Mouse (Mus musculus) regulatory T cell (primary cell): ENCODE measurements around the gene Acp5.

Experiments
- in situ Hi-C: fragments of 300-600 bp; cut with MboI, MseI; formaldehyde crosslinking; loops from one replicate; pipeline ENCODE4 v1.15.1; 2025; ENCODE audit warnings: high pct_unique_total_duplicates

The Acp5 gene

GRCm38 (mm10) chr9:22108194-22108593, 27.3 kb downstream of the Acp5 start:
- in situ Hi-C loops: no loop called here

DNA sequence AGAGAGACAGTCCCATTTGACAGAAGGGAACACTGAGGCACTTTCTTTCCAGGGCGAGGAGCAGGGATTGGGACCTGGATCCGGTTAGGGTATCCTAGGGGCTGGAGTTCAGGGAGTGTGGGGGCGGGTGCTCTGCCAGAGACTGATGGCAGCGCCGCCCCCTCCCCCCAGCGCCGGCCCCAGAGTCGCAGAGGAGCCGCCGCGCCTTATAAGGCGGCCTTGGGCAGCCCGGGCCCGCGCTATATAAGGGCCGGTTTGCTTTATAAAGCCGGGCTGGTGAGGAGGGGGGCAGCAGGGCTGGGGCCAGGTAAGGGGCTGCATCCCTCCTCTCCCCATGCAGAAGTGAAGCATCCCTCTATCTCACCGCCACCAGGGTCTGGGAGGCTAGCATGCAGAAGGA, 35.6 kb downstream of the Acp5 start:
- in situ Hi-C loops: no loop called here

GRCm38 (mm10) chr9:22098993-22099696, 36.4 kb downstream of the Acp5 start, which contains the start of gene Cnn1:
TSS of gene Cnn1 (plus strand) at chr9:22099216.
- in situ Hi-C loops: no loop called here

- in situ Hi-C loops: no loop called here
Measured at GRCm38 (mm10) chr9:22095854-22096307, 39.6 kb downstream of the Acp5 start.

GRCm38 (mm10) chr9:22092746-22093145, 42.8 kb downstream of the Acp5 start:
- in situ Hi-C loops: no loop called here

- in situ Hi-C loops: no loop called here
Measured at GRCm38 (mm10) chr9:22089986-22090385, 45.5 kb downstream of the Acp5 start.

- in situ Hi-C loops: no loop called here
Measured at GRCm38 (mm10) chr9:22089281-22089680, 46.2 kb downstream of the Acp5 start.

DNA sequence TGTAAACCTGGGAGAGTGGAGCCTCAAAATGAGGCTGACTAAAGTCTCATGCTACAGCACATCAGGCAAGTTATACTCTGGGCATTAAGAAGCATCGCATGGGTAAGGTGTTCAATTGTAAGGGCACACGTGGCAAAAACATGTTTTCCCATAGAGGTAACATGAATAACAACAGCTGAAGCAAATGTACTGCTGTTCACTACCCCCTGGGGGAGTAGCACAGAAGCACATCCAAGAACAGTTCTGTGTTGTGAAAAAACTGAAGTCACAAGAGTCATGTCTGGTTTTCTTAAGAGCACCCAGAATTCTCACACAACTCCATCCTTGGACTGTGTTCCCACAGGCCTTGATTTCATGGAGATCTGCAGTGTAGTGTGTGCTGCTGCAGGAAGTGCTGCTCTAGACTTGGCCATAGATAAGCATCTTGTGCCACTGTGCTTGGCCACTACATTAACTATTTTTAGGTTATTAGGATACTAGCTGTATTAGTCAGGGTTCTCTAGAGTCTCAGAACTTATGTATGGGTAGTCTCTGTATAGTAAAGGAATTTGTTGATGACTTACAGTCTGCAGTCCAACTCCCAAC, 48.4 kb downstream of the Acp5 start:
- in situ Hi-C loops: no loop called here

DNA sequence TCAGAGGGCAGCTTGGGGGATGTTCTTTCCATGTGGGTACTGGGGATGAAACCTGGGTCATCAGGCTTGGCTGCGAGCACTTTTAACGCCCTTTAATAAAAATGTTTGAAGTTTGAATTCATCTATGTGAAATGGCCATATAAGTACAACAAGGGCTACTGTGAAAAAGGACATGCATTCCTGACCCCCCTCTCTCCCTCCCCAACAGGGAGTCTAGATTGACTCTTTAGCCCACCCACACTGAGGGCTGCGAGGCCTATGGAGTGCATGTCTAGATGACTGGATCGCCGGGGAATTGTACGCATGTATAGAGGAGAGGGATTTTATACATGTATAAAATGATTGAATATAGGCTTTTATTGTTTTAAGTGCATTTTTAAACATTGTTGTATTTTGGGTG, 49.5 kb downstream of the Acp5 start:
- in situ Hi-C loops: no loop called here

- in situ Hi-C loops: no loop called here
Measured at GRCm38 (mm10) chr9:22085022-22085834, 50.3 kb downstream of the Acp5 start, which contains the start of gene Ecsit. TSS of gene Ecsit (minus strand) at chr9:22085438.

DNA sequence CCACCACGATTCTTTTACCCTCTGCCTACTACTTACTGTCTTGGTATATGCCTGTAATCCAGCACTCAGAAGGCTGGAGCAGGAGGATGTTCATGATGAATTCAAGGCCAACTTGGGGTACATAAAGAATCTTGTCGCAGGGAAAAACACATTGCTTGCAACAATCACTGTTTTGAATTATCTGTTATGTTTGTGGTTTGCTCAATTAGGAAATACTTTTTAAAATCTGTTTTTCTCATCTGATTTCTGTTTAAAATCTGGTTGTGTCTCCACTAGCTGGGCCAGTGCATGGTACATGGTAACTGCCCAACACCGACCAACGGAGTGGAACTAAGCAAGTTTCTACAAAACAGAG, 50.9 kb downstream of the Acp5 start:
- in situ Hi-C loops: no loop called here
